Mouse (Mus musculus): ENCODE data around the gene Rps21.

GRCm38 (mm10) chr2:180233101-180233904, 23.9 kb upstream of the Rps21 start:
- TF ChIP-seq TAL1 (IDR thresholded peaks at IDR 0.05; ENCODE audit: low read length), result no peak
- TF ChIP-seq GATA1 (IDR thresholded peaks at IDR 0.05; ENCODE audit: low read length), result no peak
